Mouse (Mus musculus) neural tube, embryonic 13.5 days (tissue): ENCODE measurements at regions not wholly inside any gene's neighbourhood (a gene's known extent, or its start where the extent isn't known, plus 50 kb on each side); places are given as distances from the start of the nearest gene placed in this dataset.
"Not testable (repeated sequence)": the region's sequence is repeated elsewhere in the genome, so short reads cannot be mapped to it uniquely, and the experiment has no call there.

Experiments used
- ATAC-seq: fragments of 200-750 bp; cut with Nextera tagmentation; 2 replicates; pipeline ENCODE4 v1.8.0; 2017; ENCODE audit warnings: low read depth, mild to moderate bottlenecking, moderate TSS enrichment, moderate library complexity
- H3K27ac ChIP-seq: fragments of 300-500 bp; sonication (generic); replicated peaks from 2 replicates; pipeline ENCODE4 v1.5.1; 2015; ENCODE audit warnings: moderate library complexity, mild to moderate bottlenecking, inconsistent platforms
- H3K27me3 ChIP-seq: fragments of 300-500 bp; sonication (generic); 2 replicates; pipeline ENCODE4 v1.6.1; 2015; ENCODE audit warnings: mild to moderate bottlenecking, inconsistent platforms
- H3K36me3 ChIP-seq: fragments of 300-500 bp; sonication (generic); 2 replicates; pipeline ENCODE4 v1.6.1; 2015; ENCODE audit warnings: mild to moderate bottlenecking, inconsistent platforms
- H3K4me1 ChIP-seq: fragments of 300-500 bp; sonication (generic); replicated peaks from 2 replicates; pipeline ENCODE4 v1.6.1; 2015; ENCODE audit warnings: inconsistent platforms
- H3K4me2 ChIP-seq: fragments of 300-500 bp; sonication (generic); 2 replicates; pipeline ENCODE4 v1.6.1; 2015; ENCODE audit warnings: inconsistent platforms, mild to moderate bottlenecking, moderate library complexity
- H3K4me3 ChIP-seq: fragments of 300-500 bp; sonication (generic); 2 replicates; pipeline ENCODE4 v1.5.1; 2015; ENCODE audit warnings: mild to moderate bottlenecking, inconsistent platforms
- H3K9ac ChIP-seq: fragments of 300-500 bp; sonication (generic); 2 replicates; pipeline ENCODE4 v1.6.1; 2015; ENCODE audit warnings: moderate library complexity, mild to moderate bottlenecking, inconsistent platforms
- H3K9me3 ChIP-seq: fragments of 300-500 bp; sonication (generic); 2 replicates; pipeline ENCODE4 v1.6.1; 2016; ENCODE audit warnings: inconsistent platforms
- WGBS: fragments of 180-500 bp; shearing (Covaris S2); methylation state at CpG from one replicate; pipeline ENCODE4 v1.1.7; 2015; 5-methylcytosine and 5-hydroxymethylcytosine counted together

- not testable (repeated sequence) for H3K4me1 ChIP-seq, H3K9ac ChIP-seq, H3K27ac ChIP-seq, H3K9me3 ChIP-seq, H3K36me3 ChIP-seq, H3K4me3 ChIP-seq, H3K4me2 ChIP-seq, H3K27me3 ChIP-seq
- 72% methylated on average over 10 of the region's 13 CpGs for WGBS
- peak; percentile 100 for ATAC-seq
These were observed 1197.8 kb downstream of the Galc start for GRCm38 (mm10) chr12:97061352-97061895.

GRCm38 (mm10) chr12:97047674-97048073 is 1211.6 kb downstream of the Galc start:
- no peak overlapping the region for H3K27ac ChIP-seq
- H3K9me3 ChIP-seq, result peaks cover 10% of the 10 kb centered on the region; the same call in 1 of the 2 replicates
- no peaks in the 10 kb centered on the region for H3K4me1 ChIP-seq
- H3K27me3 ChIP-seq, result no peaks in the 10 kb centered on the region
- no peak overlapping the region for H3K4me2 ChIP-seq
- no peak overlapping the region for H3K9ac ChIP-seq
- no peaks in the 10 kb centered on the region for H3K36me3 ChIP-seq
- H3K4me3 ChIP-seq, result no peak overlapping the region
- WGBS, result 93% methylated on average over 2 of the region's 2 CpGs
- ATAC-seq, result no peak
